Mouse (Mus musculus): ENCODE measurements around the gene Fzd5.

Fzd5 gene

GRCm38 (mm10) chr1:64733453-64734245, 3.9 kb downstream of the Fzd5 start:
- no peak for DNase-seq (ENCODE audit: low read depth)

GRCm38 (mm10) chr1:64732637-64733200, 4.8 kb downstream of the Fzd5 start:
- DNase-seq (ENCODE audit: low read depth): no peak

- no peak for DNase-seq (ENCODE audit: low read depth)
Measured at GRCm38 (mm10) chr1:64732161-64732560, 5.4 kb downstream of the Fzd5 start.

GRCm38 (mm10) chr1:64731341-64732020, 6.1 kb downstream of the Fzd5 start:
- no peak for DNase-seq (ENCODE audit: low read depth)

GRCm38 (mm10) chr1:64730046-64730445, 7.5 kb downstream of the Fzd5 start:
- no peak for DNase-seq (ENCODE audit: low read depth)

GRCm38 (mm10) chr1:64721034-64721587, 16.4 kb downstream of the Fzd5 start:
- no peak for DNase-seq (ENCODE audit: low read depth)

GRCm38 (mm10) chr1:64717504-64717903, 20.0 kb downstream of the Fzd5 start:
- DNase-seq (ENCODE audit: low read depth): peak; percentile 32

- DNase-seq (ENCODE audit: low read depth): no peak
Measured at GRCm38 (mm10) chr1:64716589-64717304, 20.8 kb downstream of the Fzd5 start.

GRCm38 (mm10) chr1:64715458-64715857, 22.1 kb downstream of the Fzd5 start:
- DNase-seq (ENCODE audit: low read depth): no peak

GRCm38 (mm10) chr1:64712006-64712760, 25.4 kb downstream of the Fzd5 start:
- no peak for DNase-seq (ENCODE audit: low read depth)

GRCm38 (mm10) chr1:64709891-64710290, 27.7 kb downstream of the Fzd5 start:
- DNase-seq (ENCODE audit: low read depth): peak; percentile 62

GRCm38 (mm10) chr1:64706610-64707009, 30.9 kb downstream of the Fzd5 start:
- DNase-seq (ENCODE audit: low read depth): no peak

GRCm38 (mm10) chr1:64705230-64705629, 32.3 kb downstream of the Fzd5 start:
- DNase-seq (ENCODE audit: low read depth): peak; percentile 82

GRCm38 (mm10) chr1:64701780-64702179, 35.8 kb downstream of the Fzd5 start:
- no peak for DNase-seq (ENCODE audit: low read depth)

- DNase-seq (ENCODE audit: low read depth): no peak
Measured at GRCm38 (mm10) chr1:64695156-64695555, 42.4 kb downstream of the Fzd5 start.

GRCm38 (mm10) chr1:64691581-64691980, 46.0 kb downstream of the Fzd5 start:
- peak; percentile 43 for DNase-seq (ENCODE audit: low read depth)

GRCm38 (mm10) chr1:64691121-64691551, 46.4 kb downstream of the Fzd5 start:
- DNase-seq (ENCODE audit: low read depth): no peak

GRCm38 (mm10) chr1:64690213-64691013, 47.1 kb downstream of the Fzd5 start, which contains the start of gene Ccnyl1:
Ccnyl1 (plus strand) TSS chr1:64690455.
- DNase-seq (ENCODE audit: low read depth): peak; percentile 98

- peak; percentile 11 for DNase-seq (ENCODE audit: low read depth)
Measured at GRCm38 (mm10) chr1:64689561-64690212, 47.9 kb downstream of the Fzd5 start.

- peak; percentile 42 for DNase-seq (ENCODE audit: low read depth)
Measured at GRCm38 (mm10) chr1:64688046-64688445, 49.5 kb downstream of the Fzd5 start.
